Mouse (Mus musculus): ENCODE measurements around the gene Nppa.

DNA sequence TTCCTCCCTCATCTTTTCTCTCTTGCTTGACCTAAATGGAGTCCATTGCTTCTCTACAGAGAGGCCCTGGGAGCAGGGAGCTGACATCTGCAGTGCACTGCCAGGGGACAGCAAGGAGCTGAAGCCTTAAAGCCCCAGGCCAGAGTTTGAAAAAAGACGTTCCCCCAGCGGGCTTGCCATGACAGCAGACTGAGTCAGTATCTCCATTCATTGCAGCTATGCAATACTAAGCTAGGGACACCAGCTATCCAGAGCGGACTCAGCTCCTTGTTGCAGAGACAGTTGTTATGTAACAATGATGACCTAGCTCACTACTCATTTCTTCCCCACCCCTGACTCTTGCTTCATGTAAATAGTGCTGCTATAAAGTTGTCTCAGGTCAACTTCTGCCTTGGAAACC lies 5.2 kb upstream of the Nppa start:
- no peak for TF ChIP-seq CTCF (IDR thresholded peaks at IDR 0.05; ENCODE audit: extremely low read depth, insufficient read depth, insufficient read length, insufficient replicate concordance)
- TF ChIP-seq POLR2A (IDR thresholded peaks at IDR 0.05; ENCODE audit: low read depth, low read length): no peak
